Mouse (Mus musculus) neutrophil, adult 65 days (primary cell): ENCODE results near the gene Olfr532. TPM values are rescaled to one million over a fixed set of nuclear protein-coding genes. Genes with fewer than 3 reads are reported as not detected.

Source experiments
- total RNA-seq: library from RNA; stranded (reverse); gene quantifications from 2 replicates; pipeline ENCODE4 v1.2.4, GENCODE M21; 2023

Olfr532 gene
- total RNA-seq, result not detected in 2 replicates

GRCm38 (mm10) chr7:140421539-140421938 is at the start of gene Olfr532:
Gene Olfr532 (minus strand): TSS chr7:140421639.

DNA sequence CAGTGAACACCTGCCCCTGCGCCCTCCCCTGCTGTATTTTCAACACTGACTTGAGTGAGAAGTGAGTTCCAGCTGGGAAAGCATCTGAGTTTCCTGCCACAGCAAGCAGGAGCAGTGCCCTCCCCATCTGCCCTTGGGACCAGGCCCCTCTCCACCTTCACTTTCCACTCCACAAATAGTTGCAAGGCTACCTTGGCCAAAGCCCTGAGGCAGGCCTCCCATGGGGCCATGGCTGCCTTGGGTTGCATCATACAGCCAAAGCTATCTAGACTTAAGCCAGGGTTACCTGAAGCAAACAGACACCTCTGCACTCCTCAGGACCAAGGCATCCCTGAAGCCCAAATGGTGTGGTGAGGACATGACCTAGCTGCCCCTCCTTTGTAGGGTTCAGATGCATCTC is 41.6 kb upstream of the Olfr532 start, which contains the start of gene Olfr533:
TSS of gene Olfr533 (plus strand) at position 301 of the 400 bp plus-strand sequence.

DNA sequence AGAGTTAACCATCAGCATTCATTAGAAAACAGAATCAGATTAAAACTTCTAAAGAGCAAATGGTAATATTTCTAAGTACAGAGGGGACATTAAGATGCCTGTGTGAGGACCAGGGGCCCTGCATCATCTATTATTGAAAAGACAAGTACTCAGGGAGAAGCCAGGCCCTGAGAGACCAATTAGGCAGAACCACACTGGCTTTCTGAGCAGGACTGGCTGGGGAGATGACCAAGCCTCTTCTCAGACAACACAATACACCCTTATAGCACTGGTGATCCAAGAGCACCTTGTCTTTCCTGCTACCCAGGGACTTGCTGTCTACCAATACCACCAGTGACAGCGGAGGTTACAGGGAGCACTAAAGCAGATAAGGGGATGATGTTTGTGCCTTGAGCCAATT is 18.6 kb downstream of the Olfr532 start, which contains the start of gene Olfr531:
TSS of gene Olfr531 (minus strand) at position 101 of the 400 bp plus-strand sequence.

DNA sequence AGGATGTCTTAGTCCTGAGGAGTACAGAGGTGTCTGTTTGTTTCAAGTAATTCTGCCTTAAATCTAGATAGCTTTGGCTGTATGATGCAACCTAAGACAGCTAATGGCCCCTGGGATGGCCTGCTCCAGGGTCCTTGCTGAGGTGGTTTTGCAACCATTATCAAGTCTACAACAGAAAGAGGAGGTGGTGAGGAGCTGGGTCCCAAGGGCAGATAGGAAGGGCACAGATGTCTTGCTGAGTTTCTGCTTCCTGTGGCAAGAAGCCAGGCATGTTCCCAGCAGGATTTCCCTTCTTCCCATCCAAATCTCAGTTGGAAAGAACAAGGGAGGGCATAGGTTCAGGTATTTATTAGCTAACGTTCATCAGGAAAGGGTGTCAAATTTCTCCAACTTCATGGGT is 45.2 kb downstream of the Olfr532 start, which contains the start of gene Olfr530:
TSS of gene Olfr530 (minus strand) at position 101 of the 400 bp plus-strand sequence.

Other genes starting within 250 kb of the Olfr532 start
- gene Olfr523, start 248.4 kb downstream of the Olfr532 start, total RNA-seq, result not detected in 2 replicates
- not detected in 2 replicates for gene Olfr524, start 215.7 kb downstream of the Olfr532 start, total RNA-seq
- gene Cd163l1, start 203.4 kb downstream of the Olfr532 start, total RNA-seq, result not detected in 2 replicates
- gene 5830411N06Rik, start 174.4 kb downstream of the Olfr532 start, total RNA-seq, result not detected in 2 replicates
- gene Olfr525, start 100.8 kb downstream of the Olfr532 start, total RNA-seq, result not detected in 2 replicates
- not detected in 2 replicates for gene Olfr527, start 87.6 kb downstream of the Olfr532 start, total RNA-seq
- gene Olfr60, start 60.0 kb downstream of the Olfr532 start, total RNA-seq, result not detected in 2 replicates
- not detected in 2 replicates for gene Olfr530, start 45.3 kb downstream of the Olfr532 start, total RNA-seq
- not detected in 2 replicates for gene Olfr531, start 18.7 kb downstream of the Olfr532 start, total RNA-seq
- not detected in 2 replicates for gene Olfr533, start 41.7 kb upstream of the Olfr532 start, total RNA-seq
- gene Olfr535, start 62.6 kb upstream of the Olfr532 start, total RNA-seq, result not detected in 2 replicates
- not detected in 2 replicates for gene Olfr536, start 85.8 kb upstream of the Olfr532 start, total RNA-seq
- gene Olfr538, start 146.2 kb upstream of the Olfr532 start, total RNA-seq, result not detected in 2 replicates
- 0.06 TPM in 1 of 2 replicates, not detected in the other for gene Olfr46, start 179.6 kb upstream of the Olfr532 start, total RNA-seq
- gene Olfr61, start 207.3 kb upstream of the Olfr532 start, total RNA-seq, result not detected in 2 replicates
- not detected in 2 replicates for gene Olfr53, start 224.8 kb upstream of the Olfr532 start, total RNA-seq
- gene Olfr539, start 238.3 kb upstream of the Olfr532 start, total RNA-seq, result not detected in 2 replicates